Mouse (Mus musculus) liver, embryonic 11.5 days (tissue): ENCODE measurements around the gene Prrt4. TPM values are rescaled to one million over a fixed set of nuclear protein-coding genes. Genes with fewer than 3 reads are reported as not detected.

Experiments
- ATAC-seq: fragments of 200-750 bp; cut with Nextera tagmentation; replicated peaks from 2 replicates; pipeline ENCODE4 v1.8.0; 2017; ENCODE audit warnings: moderate number of reproducible peaks, mild to moderate bottlenecking, moderate TSS enrichment, moderate library complexity; ENCODE audit not compliant: low FRiP score
- DNase-seq: peaks from one replicate; pipeline ENCODE4 v3.0.0-alpha.2; 2017; ENCODE audit warnings: low spot score
- H3K27ac ChIP-seq: fragments of 300-500 bp; sonication (generic); 2 replicates; pipeline ENCODE4 v1.5.1; 2014; ENCODE audit warnings: mild to moderate bottlenecking, low read depth, low read length, control low read depth
- H3K27me3 ChIP-seq: fragments of 300-500 bp; sonication (generic); replicated peaks from 2 replicates; pipeline ENCODE4 v1.6.1; 2014; ENCODE audit warnings: low read length, mixed read lengths; ENCODE audit not compliant: control insufficient read depth, insufficient read depth
- H3K36me3 ChIP-seq: fragments of 300-500 bp; sonication (generic); 2 replicates; pipeline ENCODE4 v1.6.1; 2014; ENCODE audit warnings: mild to moderate bottlenecking, low read length, moderate library complexity, mixed read lengths; ENCODE audit not compliant: control insufficient read depth, insufficient read depth
- H3K4me1 ChIP-seq: fragments of 300-500 bp; sonication (generic); replicated peaks from 2 replicates; pipeline ENCODE4 v1.6.1; 2014; ENCODE audit warnings: low read length, mixed read lengths; ENCODE audit not compliant: control insufficient read depth, insufficient read depth
- H3K4me2 ChIP-seq: fragments of 300-500 bp; sonication (generic); 2 replicates; pipeline ENCODE4 v1.6.1; 2014; ENCODE audit warnings: mild to moderate bottlenecking, control low read depth, moderate library complexity
- H3K4me3 ChIP-seq: fragments of 300-500 bp; sonication (generic); 2 replicates; pipeline ENCODE4 v1.5.1; 2014; ENCODE audit warnings: low read depth, low read length, control low read depth
- H3K9ac ChIP-seq: fragments of 300-500 bp; sonication (generic); 2 replicates; pipeline ENCODE4 v1.6.1; 2014; ENCODE audit warnings: low read depth, low read length, control low read depth
- H3K9me3 ChIP-seq: fragments of 300-500 bp; sonication (generic); 2 replicates; pipeline ENCODE4 v1.6.1; 2016; ENCODE audit warnings: low read length, inconsistent platforms, mixed read lengths; ENCODE audit not compliant: control insufficient read depth
- WGBS: fragments of 180-500 bp; shearing (Covaris S2); extraction: QIAGEN DNeasy Blood & Tissue Kit; methylation state at CpG from one replicate; pipeline ENCODE4 v1.1.7; 2014; 5-methylcytosine and 5-hydroxymethylcytosine counted together
- polyA plus RNA-seq: library from polyadenylated mRNA; unstranded; fragments of >200 nt; fragmentation: Nextera tagmentation; extraction: Ambion mirVana; gene quantifications from 2 replicates; pipeline ENCODE4 v1.2.1, GENCODE M21; 2014

Prrt4 gene
- polyA plus RNA-seq, 1 experiment from 2014 or later, result 0.55 TPM

DNA sequence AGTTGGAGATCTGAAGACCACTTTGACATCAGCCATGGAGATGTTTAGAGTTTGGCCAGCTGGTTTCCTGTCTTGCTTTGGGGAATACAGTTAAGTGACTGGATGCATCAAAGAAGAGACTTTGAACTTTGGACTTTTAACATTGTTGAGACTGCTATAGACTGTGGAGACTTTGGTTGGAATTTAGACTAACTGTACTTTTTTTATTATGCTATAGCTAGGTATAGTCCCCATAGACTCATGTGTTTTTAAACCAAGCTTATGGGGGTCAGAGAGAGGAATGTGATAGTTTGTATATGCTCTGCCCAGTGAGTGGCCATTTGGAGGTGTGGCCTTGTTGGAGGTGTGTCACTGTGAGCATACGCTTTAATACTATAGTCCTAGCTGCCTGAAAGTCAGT, 29.4 kb downstream of the Prrt4 start:
- peaks cover 21% of the 10 kb centered on the region for H3K36me3 ChIP-seq
- H3K4me2 ChIP-seq, result no peak overlapping the region
- no peaks in the 10 kb centered on the region for H3K27me3 ChIP-seq
- ATAC-seq, result no peak
- 88% methylated on average over 1 of the region's 1 CpGs for WGBS
- H3K4me1 ChIP-seq, result no peaks in the 10 kb centered on the region
- no peak overlapping the region for H3K27ac ChIP-seq
- no peak overlapping the region for H3K9ac ChIP-seq
- no peaks in the 10 kb centered on the region for H3K9me3 ChIP-seq
- H3K4me3 ChIP-seq, result no peak overlapping the region
- no peak for DNase-seq

GRCm38 (mm10) chr6:29147407-29148010, 31.9 kb downstream of the Prrt4 start:
- Histone ChIP-seq H3K27me3 (no peaks in the 10 kb centered on the region), H3K4me2 (no peak overlapping the region), H3K36me3 (peaks cover 6% of the 10 kb centered on the region; the same call in 1 of the 2 replicates), H3K4me3 (no peak overlapping the region), H3K4me1 (no peaks in the 10 kb centered on the region), H3K27ac (no peak overlapping the region), H3K9me3 (no peaks in the 10 kb centered on the region), H3K9ac (no peak overlapping the region)
- DNase-seq (no peak), ATAC-seq (no peak)
- WGBS, result 84% methylated on average over 5 of the region's 5 CpGs

DNA sequence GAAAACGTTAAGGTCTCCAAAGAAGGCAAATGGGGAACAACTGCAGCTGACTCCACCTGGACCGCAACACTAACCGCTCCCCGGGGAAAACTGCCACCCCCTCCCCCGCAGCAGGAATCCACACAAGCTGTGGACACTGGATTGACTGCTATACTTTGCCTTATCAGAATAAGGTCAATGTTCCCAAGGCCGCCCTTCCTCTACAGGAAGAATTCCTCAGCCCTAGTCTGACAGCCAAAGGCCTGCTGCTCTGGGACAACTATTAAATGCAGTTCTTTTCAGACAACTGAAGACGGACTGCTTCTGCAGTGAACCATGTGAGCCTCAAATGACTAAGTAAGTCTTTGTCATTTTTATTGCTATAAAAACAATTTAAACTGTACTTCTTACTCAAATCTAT, 32.7 kb downstream of the Prrt4 start:
- ATAC-seq (no peak), DNase-seq (no peak)
- WGBS, result 63% methylated on average over 7 of the region's 7 CpGs
- no peaks in the 10 kb centered on the region for H3K4me1 ChIP-seq
- H3K9ac ChIP-seq, result no peak overlapping the region
- no peaks in the 10 kb centered on the region for H3K27me3 ChIP-seq
- H3K9me3 ChIP-seq, result no peaks in the 10 kb centered on the region
- no peak overlapping the region for H3K4me2 ChIP-seq
- no peak overlapping the region for H3K4me3 ChIP-seq
- no peak overlapping the region for H3K27ac ChIP-seq
- H3K36me3 ChIP-seq, result peaks cover 3% of the 10 kb centered on the region; the same call in 1 of the 2 replicates

DNA sequence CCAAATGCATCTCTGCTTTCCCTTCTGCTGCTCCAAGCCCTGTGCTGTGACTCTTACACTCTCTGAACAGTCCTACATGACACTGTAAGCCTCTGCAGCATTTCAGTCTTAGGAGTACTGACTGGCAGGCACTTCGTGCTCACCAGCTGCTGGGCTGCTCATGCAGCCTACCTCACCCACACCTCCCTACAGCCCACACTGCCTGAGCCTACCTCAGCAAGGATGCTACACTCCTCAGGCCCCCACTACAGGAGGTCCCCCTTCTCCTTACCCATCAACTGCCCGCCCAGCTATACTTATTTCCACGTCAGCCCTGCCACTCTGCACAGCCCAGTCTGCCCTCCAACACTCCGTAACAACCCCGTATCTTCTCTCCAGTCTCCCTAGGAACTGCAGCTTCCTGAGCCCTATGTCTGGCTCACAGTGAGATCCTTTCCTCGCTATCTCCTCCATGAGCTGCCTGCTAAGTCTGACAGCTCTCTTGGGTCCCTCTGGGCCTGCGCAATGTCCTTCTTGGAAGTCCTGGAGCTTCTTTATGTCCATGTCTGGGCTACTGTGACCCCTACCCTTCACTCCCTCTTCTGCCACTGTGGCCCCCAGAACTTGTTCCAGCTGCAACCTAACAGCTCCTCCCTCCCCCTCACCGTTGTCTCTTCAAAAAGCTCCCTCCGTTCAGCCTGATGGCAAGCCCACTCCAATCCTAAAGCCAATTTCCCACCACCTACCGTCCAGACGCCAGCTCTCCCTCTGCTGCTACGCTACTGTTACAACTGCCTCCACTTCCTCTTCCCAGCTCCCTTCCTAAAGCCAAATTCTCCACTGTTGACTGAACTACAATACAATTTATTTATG, 33.7 kb downstream of the Prrt4 start:
- H3K9ac ChIP-seq, result 0 out of 2 replicates have a peak overlapping the region, but pooled peaks have one; percentile 3
- 63% methylated on average over 12 of the region's 12 CpGs for WGBS
- ATAC-seq, result no peak

GRCm38 (mm10) chr6:29144971-29145370, 34.4 kb downstream of the Prrt4 start:
- no peaks in the 10 kb centered on the region for H3K9me3 ChIP-seq
- DNase-seq (no peak), ATAC-seq (no peak)
- peaks cover 4% of the 10 kb centered on the region; the same call in 1 of the 2 replicates for H3K36me3 ChIP-seq
- no peak overlapping the region for H3K9ac ChIP-seq
- 81% methylated on average over 3 of the region's 3 CpGs for WGBS
- H3K27ac ChIP-seq, result no peak overlapping the region
- no peaks in the 10 kb centered on the region for H3K27me3 ChIP-seq
- H3K4me2 ChIP-seq, result no peak overlapping the region
- H3K4me3 ChIP-seq, result no peak overlapping the region
- H3K4me1 ChIP-seq, result no peaks in the 10 kb centered on the region

More for the DNA sequence above, 33.7 kb downstream of the Prrt4 start:
- H3K27me3 ChIP-seq, result no peaks in the 10 kb centered on the region
- H3K4me1 ChIP-seq, result no peaks in the 10 kb centered on the region
- peak overlapping the region; percentile 6; the same call in 1 of the 2 replicates for H3K27ac ChIP-seq
- no peak for DNase-seq
- no peaks in the 10 kb centered on the region for H3K9me3 ChIP-seq
- no peak overlapping the region for H3K4me3 ChIP-seq
- H3K36me3 ChIP-seq, result peaks cover 3% of the 10 kb centered on the region; the same call in 1 of the 2 replicates
- H3K4me2 ChIP-seq, result no peak overlapping the region

- no peak overlapping the region for H3K4me3 ChIP-seq
- no peak overlapping the region for H3K9ac ChIP-seq
- DNase-seq (no peak), ATAC-seq (no peak)
- no peaks in the 10 kb centered on the region for H3K27me3 ChIP-seq
- WGBS, result 44% methylated on average over 5 of the region's 5 CpGs
- H3K9me3 ChIP-seq, result no peaks in the 10 kb centered on the region
- H3K36me3 ChIP-seq, result peaks cover 4% of the 10 kb centered on the region; the same call in 1 of the 2 replicates
- no peaks in the 10 kb centered on the region for H3K4me1 ChIP-seq
- no peak overlapping the region for H3K27ac ChIP-seq
- no peak overlapping the region for H3K4me2 ChIP-seq
These were observed 35.8 kb downstream of the Prrt4 start for GRCm38 (mm10) chr6:29143608-29144007.

GRCm38 (mm10) chr6:29137441-29137840, 41.9 kb downstream of the Prrt4 start:
- Histone ChIP-seq H3K27me3 (no peaks in the 10 kb centered on the region), H3K9me3 (no peaks in the 10 kb centered on the region), H3K4me2 (no peak overlapping the region), H3K27ac (no peak overlapping the region), H3K36me3 (peaks cover 29% of the 10 kb centered on the region), H3K4me1 (no peaks in the 10 kb centered on the region), H3K4me3 (no peak overlapping the region), H3K9ac (no peak overlapping the region)
- ATAC-seq (no peak), DNase-seq (no peak)
- 93% methylated on average over 9 of the region's 9 CpGs for WGBS

DNA sequence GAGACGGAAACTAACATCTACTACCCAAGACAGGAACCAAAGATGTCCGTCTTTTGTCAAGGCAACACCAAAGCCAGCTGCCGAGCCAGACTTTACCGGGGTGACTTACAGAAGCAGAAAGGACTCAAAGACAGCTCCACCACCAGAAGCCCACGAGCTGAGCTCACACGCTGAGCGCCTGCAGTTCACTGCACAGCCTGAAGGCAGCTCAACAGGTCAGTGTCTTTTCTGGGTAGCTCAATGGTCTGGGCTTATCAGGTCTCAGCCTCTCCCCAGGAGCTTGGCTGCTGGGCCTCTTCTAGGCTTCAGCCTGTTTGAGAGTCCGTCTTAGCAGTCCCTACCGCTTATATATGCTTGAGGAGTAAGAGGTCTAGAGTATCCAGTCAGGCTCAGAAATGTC, 46.3 kb downstream of the Prrt4 start:
- Histone ChIP-seq H3K27me3 (no peaks in the 10 kb centered on the region), H3K4me2 (no peak overlapping the region), H3K36me3 (peaks cover 47% of the 10 kb centered on the region)

More for the DNA sequence above, 46.3 kb downstream of the Prrt4 start:
- Histone ChIP-seq H3K27ac (no peak overlapping the region), H3K4me1 (no peaks in the 10 kb centered on the region), H3K9me3 (no peaks in the 10 kb centered on the region), H3K9ac (no peak overlapping the region), H3K4me3 (no peak overlapping the region)
- WGBS, result 91% methylated on average over 9 of the region's 9 CpGs
- DNase-seq (no peak), ATAC-seq (no peak)
